Mouse (Mus musculus) layer of hippocampus, adult 18-20 months (tissue): ENCODE measurements around the gene Safb. TPM values are rescaled to one million over a fixed set of nuclear protein-coding genes. Genes with fewer than 3 reads are reported as not detected.

Source experiments
- DNase-seq, 2 experiments: peaks; one replicate each; pipeline ENCODE4 v3.0.0; 2022; ENCODE audit warnings: low spot score in 2 of 2
- long read RNA-seq: library from polyadenylated mRNA; stranded (forward); transcript quantifications from one replicate; pipeline ENCODE4 v2.0.0, GENCODE M21; 2021
- total RNA-seq, 2 experiments: library from RNA; stranded (reverse); gene quantifications; 2 replicates each; pipeline ENCODE4 v1.2.3; 2021

The Safb gene
- 100 to 1,000 TPM; 162 to 163 TPM for total RNA-seq
- long read RNA-seq, transcript Safb-207 (21 exons, 3,122 nt) = minor isoform, 9 of 166 reads
- long read RNA-seq, transcript Safb-201 (21 exons, 3,106 nt) = major isoform, 112 of 166 reads
- long read RNA-seq, partial matches to known transcripts = 17 of 166 reads
- long read RNA-seq, other reads (novel, unspliced or antisense) = 26 of 166 reads

GRCm38 (mm10) chr17:56584257-56585130, at the start of gene Safb, which contains the start of gene Safb2:
Gene Safb, plus strand, starts transcription at chr17:56584825.
Gene Safb2, minus strand, starts transcription at chr17:56584585.
- peak; percentile 99 to 100 for DNase-seq

DNA sequence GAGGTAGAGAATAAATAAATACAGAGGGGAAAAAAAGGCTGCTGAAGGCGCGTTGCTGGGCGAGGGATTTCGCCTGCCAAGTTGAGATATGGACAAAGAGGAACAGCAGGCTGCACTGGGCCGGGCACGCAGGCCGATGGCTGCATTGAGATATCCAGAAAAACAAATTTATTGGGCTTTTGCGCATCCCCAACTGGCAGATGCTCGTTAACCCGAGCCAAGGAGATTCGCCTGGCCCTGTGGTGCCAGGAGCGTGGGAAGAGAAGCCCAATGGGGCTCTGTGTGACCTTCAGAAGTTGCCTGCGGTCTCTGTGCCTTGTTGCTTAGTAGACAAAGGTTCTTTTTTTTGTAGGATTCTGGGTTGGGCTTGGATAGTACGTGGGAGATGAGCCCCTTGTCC, 48.4 kb upstream of the Safb start:
- no peak for DNase-seq

GRCm38 (mm10) chr17:56536874-56537273, 47.8 kb upstream of the Safb start:
- no peak for DNase-seq

- no peak for DNase-seq
These were observed 46.7 kb upstream of the Safb start for GRCm38 (mm10) chr17:56537912-56538311.

DNA sequence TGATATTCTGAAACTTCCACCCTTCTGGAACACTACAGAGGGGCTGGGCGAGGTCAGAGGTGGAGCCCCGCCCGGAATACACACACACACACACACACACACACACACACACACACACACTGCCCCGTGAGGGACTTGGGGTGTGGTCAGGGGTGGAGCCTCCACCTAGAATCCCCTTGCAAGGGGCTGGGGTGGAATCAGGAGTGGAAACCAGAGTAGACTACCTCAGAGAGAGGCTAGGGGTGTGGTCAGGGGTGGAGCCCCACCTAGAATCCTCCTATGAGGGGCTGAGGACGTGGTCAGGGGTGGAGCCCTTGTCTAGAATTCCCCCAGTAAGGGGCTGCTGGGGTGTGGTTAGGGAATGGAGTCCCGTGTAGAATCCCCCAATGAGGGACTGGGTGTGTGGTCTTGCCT, 44.1 kb upstream of the Safb start:
- no peak for DNase-seq

DNA sequence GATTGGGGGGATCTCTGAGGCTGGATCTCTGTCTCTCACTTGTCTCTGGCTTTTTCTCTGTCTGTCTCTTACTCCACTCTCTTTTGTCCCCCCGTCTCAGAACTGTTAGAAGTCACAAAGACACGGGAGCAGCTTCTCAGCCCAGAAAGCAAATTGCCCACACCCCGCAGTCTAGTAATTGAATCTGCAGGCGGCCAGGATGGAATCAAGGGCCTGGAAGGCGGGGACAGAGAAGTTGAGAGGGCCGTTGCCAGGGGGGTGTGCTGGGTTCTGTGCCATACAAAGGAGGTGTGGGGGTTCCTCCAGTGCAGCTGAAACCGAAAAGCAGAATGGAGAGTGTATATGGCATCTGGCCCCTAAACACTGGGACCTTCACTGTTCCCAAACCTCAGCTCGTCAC, 41.9 kb upstream of the Safb start:
- DNase-seq = no peak

- peak in 1 of 2 experiments; percentile 0 for DNase-seq
These were observed 40.9 kb upstream of the Safb start for GRCm38 (mm10) chr17:56543684-56544224.

- DNase-seq = no peak
These were observed 39.8 kb upstream of the Safb start for GRCm38 (mm10) chr17:56544699-56545387.

- DNase-seq = no peak
These were observed 38.7 kb upstream of the Safb start for GRCm38 (mm10) chr17:56545945-56546344.

GRCm38 (mm10) chr17:56546576-56546975, 38.0 kb upstream of the Safb start:
- peak in 1 of 2 experiments; percentile 0 for DNase-seq

DNA sequence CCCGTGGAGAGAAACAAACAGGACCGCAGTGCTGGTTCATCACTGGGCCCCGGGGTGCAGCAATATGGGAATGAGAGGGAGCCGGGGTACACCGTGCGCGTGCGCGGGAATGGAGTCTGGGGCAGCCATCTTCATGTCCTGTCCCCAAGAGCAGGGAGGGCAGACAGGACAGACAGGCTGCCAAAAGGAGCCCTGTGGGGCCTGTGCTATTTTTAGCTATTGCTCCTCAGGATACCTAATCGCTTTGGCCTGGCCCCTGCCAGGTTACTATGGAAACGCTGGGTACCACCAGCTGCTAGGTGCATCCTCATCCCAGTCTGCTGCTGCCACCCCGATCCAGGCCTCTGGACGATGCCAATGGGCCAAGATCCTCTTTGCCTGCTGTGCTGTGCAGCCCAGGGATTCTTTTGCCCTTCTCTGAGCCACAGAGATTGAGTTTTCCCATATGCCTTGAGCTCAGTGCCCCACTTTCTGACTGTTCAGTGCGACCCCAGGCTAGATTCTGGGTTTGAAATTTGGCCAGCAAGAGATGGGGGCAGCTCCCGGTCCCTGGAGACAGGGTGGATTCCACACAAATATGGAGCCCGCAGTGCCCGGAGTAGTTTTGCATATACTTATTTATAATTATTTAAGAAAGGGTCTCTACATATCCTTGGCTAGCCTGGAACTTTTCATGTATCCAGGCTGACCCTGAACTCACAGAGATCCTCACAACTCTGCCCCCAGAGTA, 37.3 kb upstream of the Safb start:
- DNase-seq = peak in 1 of 2 experiments; percentile 8

GRCm38 (mm10) chr17:56547846-56548604, 36.6 kb upstream of the Safb start:
- peak in 1 of 2 experiments; percentile 4 for DNase-seq

GRCm38 (mm10) chr17:56548605-56549105, 36.0 kb upstream of the Safb start:
- DNase-seq = no peak

- no peak for DNase-seq
These were observed 33.7 kb upstream of the Safb start for GRCm38 (mm10) chr17:56550784-56551475.

DNA sequence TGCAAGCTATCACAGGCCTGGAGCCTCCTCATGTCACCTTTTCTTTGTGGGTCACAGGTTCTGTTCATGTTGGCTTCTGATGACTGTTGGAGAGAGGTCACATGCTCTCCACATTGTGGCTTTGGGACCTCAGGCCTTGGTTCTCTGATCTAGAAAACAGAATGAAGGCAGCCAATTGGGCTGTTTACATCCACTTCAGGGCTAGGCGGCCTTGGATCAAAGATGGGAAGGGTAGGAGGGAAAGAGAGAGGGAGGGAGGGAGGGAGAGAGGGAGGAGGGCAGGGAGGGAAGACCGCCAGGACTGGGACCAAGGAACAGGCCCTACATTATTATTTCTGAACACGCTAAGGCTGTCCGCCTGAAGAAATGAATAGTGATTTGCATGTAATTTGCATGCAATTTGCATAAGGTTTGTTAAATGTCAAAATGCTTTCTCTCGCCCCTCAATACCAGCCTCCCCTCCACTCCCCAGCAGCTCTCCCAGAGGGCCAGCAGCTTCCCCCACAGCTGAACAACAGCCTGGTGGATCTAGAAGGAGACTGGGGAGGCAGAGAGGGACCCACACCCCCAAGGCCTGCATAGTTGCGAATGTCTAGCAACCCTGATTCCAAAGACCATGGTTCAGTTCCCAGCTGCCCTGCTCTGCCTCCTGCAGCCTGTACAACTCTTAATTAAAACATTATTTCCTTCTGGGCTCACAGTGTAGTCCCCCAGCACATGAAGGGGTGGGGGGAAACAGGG, 32.6 kb upstream of the Safb start:
- DNase-seq = no peak

- peak; percentile 74 to 88 for DNase-seq
These were observed 31.8 kb upstream of the Safb start for GRCm38 (mm10) chr17:56552781-56553363.

GRCm38 (mm10) chr17:56554122-56554551, 30.5 kb upstream of the Safb start, which contains the start of gene Gm20219:
Gene Gm20219, minus strand, starts transcription at chr17:56554387.
- DNase-seq = no peak

- DNase-seq = peak; percentile 49 to 78
These were observed 26.2 kb upstream of the Safb start for GRCm38 (mm10) chr17:56558448-56558847.
